Mouse (Mus musculus): ENCODE data around the gene Hist1h3a. TPM values are rescaled to one million over a fixed set of nuclear protein-coding genes. Genes with fewer than 3 reads are reported as not detected.
A peak's percentile ranks its signal among the peaks of the same experiment; 100 is the strongest.
"Not testable (repeated sequence)": the region's sequence is repeated elsewhere in the genome, so short reads cannot be mapped to it uniquely, and the experiment has no call there.

Gene Hist1h3a
- polyA plus RNA-seq, 1 experiment = 38.4 TPM

DNA sequence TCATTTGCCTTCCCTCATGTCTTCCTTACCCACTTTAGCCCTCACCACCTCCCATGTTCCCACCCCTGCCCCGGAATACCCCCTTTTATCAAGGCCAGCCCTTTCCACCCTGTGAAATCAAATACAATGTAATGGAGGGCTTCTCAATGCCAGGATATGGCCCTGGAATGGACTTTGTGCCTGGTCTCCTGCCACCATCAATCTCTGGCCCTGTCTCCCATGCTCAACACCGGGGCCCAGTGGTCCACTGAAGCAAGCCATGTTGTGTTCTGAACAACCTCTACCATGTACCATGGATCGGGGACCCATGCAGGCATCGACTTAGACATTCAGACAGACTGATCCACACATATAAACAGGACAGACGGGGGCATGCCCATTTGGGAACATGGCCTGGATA is 32.5 kb downstream of the Hist1h3a start:
- H3K27me3 ChIP-seq (ENCODE audit: control insufficient read depth, insufficient read depth, low read length) = no peaks in the 10 kb centered on the region
- H3K4me3 ChIP-seq (ENCODE audit: extremely low read depth, insufficient read depth, insufficient read length) = no peak overlapping the region
- no peak for TF ChIP-seq CTCF (IDR thresholded peaks at IDR 0.05; ENCODE audit: extremely low read depth, insufficient read depth, insufficient read length, insufficient replicate concordance)
- TF ChIP-seq POLR2A (IDR thresholded peaks at IDR 0.05; ENCODE audit: low read depth, low read length) = no peak
- DNase-seq (ENCODE audit: low read depth in 1 of 2, low spot score in 2 of 2) = no peak
- no peaks in the 10 kb centered on the region for H3K36me3 ChIP-seq (ENCODE audit: control insufficient read depth, insufficient read depth, low read length)
- H3K4me1 ChIP-seq (ENCODE audit: control insufficient read depth, insufficient read depth, insufficient read length) = no peaks in the 10 kb centered on the region; the same call in 1 of the 2 replicates
- peak overlapping the region; percentile 20; the same call in 1 of the 2 replicates for H3K27ac ChIP-seq (ENCODE audit: insufficient read depth, low read length)
- 96% methylated on average over 5 of the region's 5 CpGs for WGBS

DNA sequence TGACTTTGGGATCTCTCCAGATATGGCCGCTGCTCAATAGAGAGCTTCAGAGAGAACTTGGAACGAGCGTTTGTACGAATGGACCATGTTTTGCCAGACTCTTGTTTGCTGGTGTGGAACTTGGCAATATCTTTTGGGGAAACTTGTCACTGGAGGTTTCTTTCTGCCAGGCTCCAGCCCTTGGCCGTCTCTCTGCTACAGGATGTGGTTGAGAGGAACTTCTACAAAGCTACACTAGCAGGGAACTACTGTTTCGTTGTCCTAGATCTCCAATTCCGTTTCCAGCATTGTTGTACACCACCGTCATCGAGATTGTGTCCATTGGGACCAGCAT is 33.0 kb downstream of the Hist1h3a start:
- Histone ChIP-seq H3K4me3 (ENCODE audit: extremely low read depth, insufficient read depth, insufficient read length) (no peak overlapping the region), H3K36me3 (ENCODE audit: control insufficient read depth, insufficient read depth, low read length) (no peaks in the 10 kb centered on the region), H3K4me1 (ENCODE audit: control insufficient read depth, insufficient read depth, insufficient read length) (no peaks in the 10 kb centered on the region; the same call in 1 of the 2 replicates), H3K27me3 (ENCODE audit: control insufficient read depth, insufficient read depth, low read length) (no peaks in the 10 kb centered on the region), H3K27ac (ENCODE audit: insufficient read depth, low read length) (peak overlapping the region; percentile 24; the same call in 1 of the 2 replicates)
- DNase-seq (ENCODE audit: low read depth in 1 of 2, low spot score in 2 of 2) = no peak
- 32% methylated on average over 9 of the region's 9 CpGs for WGBS
- TF ChIP-seq CTCF (IDR thresholded peaks at IDR 0.05; ENCODE audit: extremely low read depth, insufficient read depth, insufficient read length, insufficient replicate concordance) (no peak), POLR2A (IDR thresholded peaks at IDR 0.05; ENCODE audit: low read depth, low read length) (no peak)

DNA sequence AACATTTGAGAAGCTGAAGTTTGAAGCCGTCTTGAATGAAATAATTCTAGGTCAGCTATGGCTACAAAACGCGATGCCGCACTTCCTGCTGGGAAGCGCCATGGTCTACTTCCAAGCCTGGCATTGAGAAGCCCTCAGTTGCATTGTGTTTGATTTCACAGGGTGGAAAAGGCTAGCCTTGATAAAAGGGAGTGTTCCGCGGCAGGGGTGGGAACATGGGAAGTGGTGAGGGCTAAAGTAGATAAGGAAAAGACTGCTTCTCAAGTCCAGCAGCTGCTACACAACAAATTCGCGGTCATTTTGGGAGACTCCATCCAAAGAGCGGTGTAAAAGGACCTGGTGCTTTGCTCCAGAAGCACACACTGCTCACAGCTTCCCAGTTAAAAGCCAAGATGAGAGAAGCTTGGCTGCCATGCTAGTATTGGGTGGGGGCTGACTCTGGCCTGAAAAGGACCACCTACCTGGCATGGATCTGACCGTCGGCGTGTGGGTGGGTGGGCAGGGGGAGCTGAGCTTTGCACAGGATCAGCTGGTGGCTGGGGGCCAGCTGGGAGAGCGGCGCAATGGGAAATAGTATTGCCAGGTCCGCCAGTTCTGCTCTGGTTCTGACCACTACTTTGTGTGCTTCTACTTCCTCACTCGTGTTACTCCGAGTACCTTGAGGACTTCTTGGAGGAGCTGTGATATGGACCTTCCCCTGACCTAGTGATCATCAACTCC is 33.6 kb downstream of the Hist1h3a start:
- Histone ChIP-seq H3K4me1 (ENCODE audit: control insufficient read depth, insufficient read depth, insufficient read length) (no peaks in the 10 kb centered on the region; the same call in 1 of the 2 replicates), H3K4me3 (ENCODE audit: extremely low read depth, insufficient read depth, insufficient read length) (no peak overlapping the region), H3K27ac (ENCODE audit: insufficient read depth, low read length) (peak overlapping the region; percentile 56), H3K27me3 (ENCODE audit: control insufficient read depth, insufficient read depth, low read length) (no peaks in the 10 kb centered on the region), H3K36me3 (ENCODE audit: control insufficient read depth, insufficient read depth, low read length) (no peaks in the 10 kb centered on the region)
- no peak for TF ChIP-seq CTCF (IDR thresholded peaks at IDR 0.05; ENCODE audit: extremely low read depth, insufficient read depth, insufficient read length, insufficient replicate concordance)
- no peak for TF ChIP-seq POLR2A (IDR thresholded peaks at IDR 0.05; ENCODE audit: low read depth, low read length)
- WGBS = 75% methylated on average over 18 of the region's 18 CpGs
- DNase-seq (ENCODE audit: low read depth in 1 of 2, low spot score in 2 of 2) = no peak

- 56% methylated on average over 1 of the region's 1 CpGs for WGBS
- Histone ChIP-seq H3K27me3 (ENCODE audit: control insufficient read depth, insufficient read depth, low read length) (no peaks in the 10 kb centered on the region), H3K4me1 (ENCODE audit: control insufficient read depth, insufficient read depth, insufficient read length) (no peaks in the 10 kb centered on the region; the same call in 1 of the 2 replicates), H3K27ac (ENCODE audit: insufficient read depth, low read length) (no peak overlapping the region), H3K36me3 (ENCODE audit: control insufficient read depth, insufficient read depth, low read length) (no peaks in the 10 kb centered on the region), H3K4me3 (ENCODE audit: extremely low read depth, insufficient read depth, insufficient read length) (no peak overlapping the region)
- no peak for DNase-seq (ENCODE audit: low read depth in 1 of 2, low spot score in 2 of 2)
- no peak for TF ChIP-seq CTCF (IDR thresholded peaks at IDR 0.05; ENCODE audit: extremely low read depth, insufficient read depth, insufficient read length, insufficient replicate concordance)
- no peak for TF ChIP-seq POLR2A (IDR thresholded peaks at IDR 0.05; ENCODE audit: low read depth, low read length)
Observed at GRCm38 (mm10) chr13:23725213-23725612, 37.0 kb downstream of the Hist1h3a start.

DNA sequence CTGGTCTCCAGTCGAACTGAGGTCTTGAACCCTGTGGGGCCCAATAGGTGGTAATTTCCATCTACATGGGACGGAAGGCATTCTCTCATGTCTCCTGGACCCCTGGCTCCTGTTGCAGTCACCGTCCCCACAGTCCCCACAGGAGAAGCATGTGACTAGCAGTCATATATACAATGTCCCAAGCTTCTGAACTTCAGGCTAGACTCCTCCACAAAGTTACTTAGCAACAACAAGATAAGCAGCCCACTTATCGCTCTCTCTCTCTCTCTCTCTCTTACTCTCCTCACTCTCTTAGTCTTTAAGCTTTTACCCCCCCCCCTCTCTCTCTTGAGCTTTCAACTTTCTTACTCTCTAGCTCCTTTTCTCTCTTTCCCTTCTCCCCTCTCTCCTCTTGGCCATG is 37.9 kb downstream of the Hist1h3a start:
- 87% methylated on average over 4 of the region's 4 CpGs for WGBS
- H3K4me1 ChIP-seq (ENCODE audit: control insufficient read depth, insufficient read depth, insufficient read length) = no peaks in the 10 kb centered on the region; the same call in 1 of the 2 replicates
- no peak overlapping the region for H3K27ac ChIP-seq (ENCODE audit: insufficient read depth, low read length)
- no peak for TF ChIP-seq POLR2A (IDR thresholded peaks at IDR 0.05; ENCODE audit: low read depth, low read length)
- no peak for TF ChIP-seq CTCF (IDR thresholded peaks at IDR 0.05; ENCODE audit: extremely low read depth, insufficient read depth, insufficient read length, insufficient replicate concordance)
- H3K36me3 ChIP-seq (ENCODE audit: control insufficient read depth, insufficient read depth, low read length) = no peaks in the 10 kb centered on the region
- no peaks in the 10 kb centered on the region for H3K27me3 ChIP-seq (ENCODE audit: control insufficient read depth, insufficient read depth, low read length)
- H3K4me3 ChIP-seq (ENCODE audit: extremely low read depth, insufficient read depth, insufficient read length) = no peak overlapping the region
- no peak for DNase-seq (ENCODE audit: low read depth in 1 of 2, low spot score in 2 of 2)

DNA sequence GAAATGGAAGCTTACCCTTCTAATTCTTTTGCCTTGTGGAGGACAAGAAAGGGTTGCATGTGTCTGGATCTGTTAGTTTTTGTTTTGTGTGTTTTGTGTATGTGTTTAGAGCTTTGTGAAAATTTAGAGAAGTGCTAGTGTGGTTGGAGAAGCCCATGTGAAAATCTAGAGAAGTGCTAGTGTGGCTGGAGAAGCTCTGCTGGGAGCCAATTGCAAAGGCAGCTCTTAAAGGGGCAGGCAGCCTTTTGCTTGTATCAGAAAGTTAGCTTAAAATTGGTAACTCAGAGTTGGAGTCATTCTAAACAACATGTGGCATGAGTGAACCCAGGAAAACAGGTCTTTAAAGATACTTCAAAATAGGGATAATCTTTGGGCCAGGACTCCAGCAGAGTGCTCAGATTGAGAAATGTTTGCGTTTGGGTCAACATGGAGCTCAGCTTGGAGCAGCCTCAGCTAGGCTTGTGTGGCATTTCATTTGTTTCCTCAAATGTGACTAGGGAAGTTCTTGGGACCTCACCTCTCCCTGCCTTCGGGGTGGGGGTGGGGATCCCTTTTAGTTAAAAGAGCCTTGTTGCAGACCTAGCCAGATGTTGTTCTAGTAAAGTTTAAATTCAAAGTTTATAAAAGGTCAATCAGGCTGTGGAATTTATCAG is 44.5 kb downstream of the Hist1h3a start:
- H3K4me1 ChIP-seq (ENCODE audit: control insufficient read depth, insufficient read depth, insufficient read length); H3K4me3 ChIP-seq (ENCODE audit: extremely low read depth, insufficient read depth, insufficient read length); H3K36me3 ChIP-seq (ENCODE audit: control insufficient read depth, insufficient read depth, low read length); DNase-seq (ENCODE audit: low read depth in 1 of 2, low spot score in 2 of 2); H3K27me3 ChIP-seq (ENCODE audit: control insufficient read depth, insufficient read depth, low read length): not testable (repeated sequence)
- WGBS = 45% methylated on average over 2 of the region's 2 CpGs
- H3K27ac ChIP-seq (ENCODE audit: insufficient read depth, low read length) = peak overlapping the region; percentile 70

DNA sequence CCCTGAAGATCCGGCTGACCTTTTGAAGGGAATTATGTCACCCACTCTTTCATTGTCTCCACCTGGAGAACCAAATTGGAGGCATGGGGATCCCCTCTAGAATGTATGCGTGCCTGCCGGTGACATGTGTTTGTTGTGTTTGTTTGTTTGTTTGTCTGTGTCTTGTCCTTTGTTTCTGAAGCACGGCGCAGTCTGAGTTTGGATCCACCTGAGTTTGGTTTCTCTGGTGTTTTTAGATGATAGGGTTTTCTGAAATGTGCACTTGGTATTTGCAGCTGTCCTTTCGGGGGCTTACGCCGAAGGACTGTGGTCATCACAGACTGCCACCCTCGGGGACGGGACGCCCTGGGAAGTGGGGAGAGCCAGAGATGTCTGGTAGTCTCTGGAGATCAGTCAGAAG is 45.0 kb downstream of the Hist1h3a start:
- Histone ChIP-seq H3K4me1 (ENCODE audit: control insufficient read depth, insufficient read depth, insufficient read length) (peaks cover 1% of the 10 kb centered on the region; the same call in 1 of the 2 replicates), H3K27me3 (ENCODE audit: control insufficient read depth, insufficient read depth, low read length) (no peaks in the 10 kb centered on the region), H3K27ac (ENCODE audit: insufficient read depth, low read length) (peak overlapping the region; percentile 70), H3K4me3 (ENCODE audit: extremely low read depth, insufficient read depth, insufficient read length) (no peak overlapping the region), H3K36me3 (ENCODE audit: control insufficient read depth, insufficient read depth, low read length) (no peaks in the 10 kb centered on the region)
- DNase-seq (ENCODE audit: low read depth in 1 of 2, low spot score in 2 of 2) = no peak
- 72% methylated on average over 11 of the region's 11 CpGs for WGBS
- TF ChIP-seq CTCF (IDR thresholded peaks at IDR 0.05; ENCODE audit: extremely low read depth, insufficient read depth, insufficient read length, insufficient replicate concordance) (no peak), POLR2A (IDR thresholded peaks at IDR 0.05; ENCODE audit: low read depth, low read length) (no peak)

All from spleen, adult 2 months (tissue).